Mouse (Mus musculus) spleen, postnatal 0 days (tissue): Measurements from ENCODE around the gene Olfr705. TPM values are rescaled to one million over a fixed set of nuclear protein-coding genes. Genes with fewer than 3 reads are reported as not detected.

Experiments used
- polyA plus RNA-seq: library from polyadenylated mRNA; unstranded; fragments of >200 nt; fragmentation: Nextera tagmentation; extraction: Ambion mirVana; gene quantifications from 2 replicates; pipeline ENCODE4 v1.2.1, GENCODE M21; 2015

Gene Olfr705
- polyA plus RNA-seq = not detected in 2 replicates

GRCm38 (mm10) chr7:106876791-106877190 lies at the start of gene Olfr705:
TSS of gene Olfr705 (minus strand) at chr7:106876891.

GRCm38 (mm10) chr7:106907676-106908075 lies 31.0 kb upstream of the Olfr705 start, which contains the start of gene Olfr1532-ps1:
TSS of gene Olfr1532-ps1 (plus strand) at chr7:106908001.

GRCm38 (mm10) chr7:106901141-106901540 lies 24.4 kb upstream of the Olfr705 start, which contains the start of gene Olfr707:
TSS of gene Olfr707 (minus strand) at chr7:106901241.

GRCm38 (mm10) chr7:106888062-106888461 lies 11.4 kb upstream of the Olfr705 start, which contains the start of gene Olfr706:
TSS of gene Olfr706 (minus strand) at chr7:106888162.

GRCm38 (mm10) chr7:106862885-106863284 lies 13.8 kb downstream of the Olfr705 start, which contains the start of gene Olfr704:
TSS of gene Olfr704 (plus strand) at chr7:106863185.

GRCm38 (mm10) chr7:106843060-106843459 lies 33.6 kb downstream of the Olfr705 start, which contains the start of gene Olfr703:
TSS of gene Olfr703 (plus strand) at chr7:106843360.

GRCm38 (mm10) chr7:106833793-106834192 lies 42.9 kb downstream of the Olfr705 start, which contains the start of gene Olfr702:
TSS of gene Olfr702 (minus strand) at chr7:106833893.

Other genes starting within 250 kb of the Olfr705 start
- gene Olfr693, start 196.3 kb downstream of the Olfr705 start, polyA plus RNA-seq = not detected in 2 replicates
- gene Olfr694, start 185.1 kb downstream of the Olfr705 start, polyA plus RNA-seq = not detected in 2 replicates
- not detected in 2 replicates for gene Olfr695, start 160.5 kb downstream of the Olfr705 start, polyA plus RNA-seq
- not detected in 2 replicates for gene Olfr697, start 134.4 kb downstream of the Olfr705 start, polyA plus RNA-seq
- not detected in 2 replicates for gene Olfr698, start 121.5 kb downstream of the Olfr705 start, polyA plus RNA-seq
- not detected in 2 replicates for gene Olfr699, start 83.7 kb downstream of the Olfr705 start, polyA plus RNA-seq
- gene Olfr700, start 68.1 kb downstream of the Olfr705 start, polyA plus RNA-seq = not detected in 2 replicates
- 0.04 TPM in 1 of 2 replicates, not detected in the other for gene Olfr701, start 62.8 kb downstream of the Olfr705 start, polyA plus RNA-seq
- not detected in 2 replicates for gene Olfr702, start 43.0 kb downstream of the Olfr705 start, polyA plus RNA-seq
- not detected in 2 replicates for gene Olfr703, start 33.5 kb downstream of the Olfr705 start, polyA plus RNA-seq
- gene Olfr704, start 13.7 kb downstream of the Olfr705 start, polyA plus RNA-seq = not detected in 2 replicates
- gene Olfr706, start 11.3 kb upstream of the Olfr705 start, polyA plus RNA-seq = not detected in 2 replicates
- gene Olfr707, start 24.4 kb upstream of the Olfr705 start, polyA plus RNA-seq = not detected in 2 replicates
- not detected in 2 replicates for gene Olfr1532-ps1, start 31.1 kb upstream of the Olfr705 start, polyA plus RNA-seq
- not detected in 2 replicates for gene Olfr709-ps1, start 55.3 kb upstream of the Olfr705 start, polyA plus RNA-seq
- gene Olfr710, start 71.4 kb upstream of the Olfr705 start, polyA plus RNA-seq = not detected in 2 replicates
- gene Olfr6, start 87.0 kb upstream of the Olfr705 start, polyA plus RNA-seq = not detected in 2 replicates
- gene Olfr711, start 98.6 kb upstream of the Olfr705 start, polyA plus RNA-seq = not detected in 2 replicates
- gene Olfr2, start 129.2 kb upstream of the Olfr705 start, polyA plus RNA-seq = not detected in 2 replicates
- gene Olfr713, start 154.3 kb upstream of the Olfr705 start, polyA plus RNA-seq = not detected in 2 replicates
- gene Olfr714, start 194.1 kb upstream of the Olfr705 start, polyA plus RNA-seq = not detected in 2 replicates
- not detected in 2 replicates for gene Olfr17, start 216.3 kb upstream of the Olfr705 start, polyA plus RNA-seq
- gene Olfr715b, start 233.5 kb upstream of the Olfr705 start, polyA plus RNA-seq = not detected in 2 replicates